Mouse (Mus musculus): Measurements from ENCODE around the gene Slc11a2.
A peak's percentile ranks its signal among the peaks of the same experiment; 100 is the strongest.

DNA sequence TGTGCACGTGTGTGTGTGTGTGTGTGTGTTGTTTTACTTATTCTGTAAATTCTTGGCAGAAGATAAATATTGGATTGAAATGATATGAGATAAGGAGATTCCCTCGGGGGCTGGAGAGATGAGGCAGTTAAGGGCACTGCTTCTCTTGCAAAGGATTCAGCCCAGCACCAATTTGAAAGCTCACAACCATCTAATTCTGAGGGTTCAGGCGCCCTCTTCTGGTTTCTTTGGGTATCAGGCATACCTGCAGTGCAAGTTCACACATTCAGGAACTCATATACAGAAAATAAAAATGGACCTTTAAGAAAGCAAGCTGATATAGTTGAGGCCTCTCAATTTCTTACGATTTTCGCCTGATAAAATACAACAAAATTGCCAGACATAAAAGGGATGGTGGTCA, 49.8 kb downstream of the Slc11a2 start:
- TF ChIP-seq MAFK (IDR thresholded peaks at IDR 0.05; ENCODE audit: insufficient read depth, low read depth, low read length) (no peak), ZC3H11A (IDR thresholded peaks at IDR 0.05; ENCODE audit: borderline replicate concordance, low read depth, low read length) (peak; percentile 31; the same call in 1 of the 2 replicates), HCFC1 (IDR thresholded peaks at IDR 0.05; ENCODE audit: borderline replicate concordance, insufficient read depth, low read length) (no peak), ZNF384 (IDR thresholded peaks at IDR 0.05; ENCODE audit: low read depth, low read length) (no peak)
